Mouse (Mus musculus) bone marrow macrophage, adult 2 months (primary cell): ENCODE results near the gene Ttll6.

Source experiments
- CTCF ChIP-seq: IDR thresholded peaks from 2 replicates; pipeline ENCODE4 v1.5.1; 2012; ENCODE audit warnings: low read depth, mild to moderate bottlenecking, low read length, moderate library complexity
- POLR2A ChIP-seq: IDR thresholded peaks from 2 replicates; pipeline ENCODE4 v1.6.1; 2012; ENCODE audit warnings: mild to moderate bottlenecking, low read depth, low read length, borderline replicate concordance

- TF ChIP-seq CTCF: no peak
- no peak for TF ChIP-seq POLR2A
These were observed 39.8 kb downstream of the Ttll6 start for GRCm38 (mm10) chr11:96173288-96173840.
